Mouse (Mus musculus) c-Kit-positive CD71-negative TER-119-negative erythroid progenitor cells, embryonic 14.5 days (primary cell): ENCODE results near the gene Ubl4b.

Source experiments
- DNase-seq: peaks from one replicate; pipeline ENCODE4 v3.0.0-alpha.2; 2013; ENCODE audit warnings: low read depth

Ubl4b gene

DNA sequence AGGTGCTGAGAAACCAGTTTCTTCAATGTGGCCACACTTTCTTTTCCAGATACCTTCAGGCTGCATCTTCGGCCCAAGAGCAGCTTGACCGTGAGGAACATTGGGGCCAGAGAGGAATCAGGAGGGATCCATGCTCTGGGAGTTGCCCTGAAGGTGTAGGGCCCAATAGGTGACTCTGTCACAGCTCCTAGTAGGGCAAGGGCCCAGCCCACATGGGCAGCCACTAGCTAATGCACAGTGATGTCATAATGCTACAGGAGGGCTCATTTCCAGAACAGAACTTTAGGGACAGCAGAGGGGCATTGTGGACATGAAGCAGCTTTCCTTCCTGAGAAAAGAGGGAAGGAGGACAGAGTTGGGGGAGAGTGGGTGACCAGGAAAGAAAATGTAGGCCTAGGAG is at the start of gene Ubl4b:
Ubl4b (minus strand) TSS at position 232 of the 400 bp plus-strand sequence.
- no peak for DNase-seq

DNA sequence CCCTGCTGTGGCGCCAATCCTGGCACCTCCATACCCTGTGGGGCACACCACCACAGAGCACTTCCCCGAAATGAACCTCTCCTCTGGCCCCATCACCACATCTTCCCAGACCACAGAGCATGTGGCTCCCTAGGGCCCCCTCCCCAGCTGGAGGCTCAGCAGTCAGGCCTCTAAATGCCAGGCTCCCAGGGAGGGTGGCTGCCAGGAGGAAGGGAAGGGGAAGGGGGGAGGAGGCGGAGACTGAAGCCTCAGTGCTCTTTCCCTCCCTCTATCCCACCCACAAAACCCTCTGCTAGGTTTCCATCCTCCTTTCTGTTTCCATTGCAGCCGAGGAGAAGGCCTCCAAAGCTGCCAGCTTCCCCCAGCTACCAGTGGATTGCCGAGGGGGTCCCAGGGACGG is 45.3 kb upstream of the Ubl4b start:
- DNase-seq = no peak

DNA sequence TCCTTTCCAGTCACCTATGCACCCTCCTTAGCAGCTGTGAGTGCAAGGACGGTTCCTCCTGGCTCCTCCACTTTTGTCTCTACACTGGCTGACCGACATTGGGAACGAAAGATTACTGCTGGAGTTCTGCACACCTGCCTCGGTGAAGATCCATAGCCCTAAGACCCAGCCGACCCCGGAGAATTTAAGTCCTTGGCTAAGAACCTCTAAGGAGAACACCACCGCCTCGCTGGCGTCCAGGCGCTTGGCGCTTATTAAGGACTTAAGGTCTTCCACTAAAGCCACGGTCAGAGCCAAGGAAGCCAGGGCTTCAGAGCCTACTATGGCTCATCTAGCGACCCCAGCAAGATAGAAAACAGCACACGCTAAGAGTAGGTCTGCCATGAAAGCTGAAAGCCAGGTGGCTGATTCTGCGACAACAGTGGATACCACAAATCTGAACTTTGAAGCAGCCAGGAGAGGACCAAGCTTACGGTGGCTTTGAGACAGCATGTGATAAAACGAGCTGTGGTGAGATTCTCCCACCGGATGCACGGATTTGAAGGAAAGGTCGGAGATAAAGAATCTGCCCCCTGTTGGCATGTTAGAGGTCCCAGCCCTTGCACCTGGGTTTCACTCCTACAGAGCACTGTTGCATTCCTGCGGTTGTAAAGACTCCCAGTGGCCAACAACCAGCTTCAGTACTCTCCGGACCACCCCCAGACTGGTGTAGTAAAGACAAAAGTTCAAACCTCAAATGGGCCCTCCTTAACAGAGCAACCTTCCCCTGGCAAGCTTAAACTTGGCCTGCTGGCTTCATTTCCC is 42.9 kb upstream of the Ubl4b start:
- no peak for DNase-seq

DNA sequence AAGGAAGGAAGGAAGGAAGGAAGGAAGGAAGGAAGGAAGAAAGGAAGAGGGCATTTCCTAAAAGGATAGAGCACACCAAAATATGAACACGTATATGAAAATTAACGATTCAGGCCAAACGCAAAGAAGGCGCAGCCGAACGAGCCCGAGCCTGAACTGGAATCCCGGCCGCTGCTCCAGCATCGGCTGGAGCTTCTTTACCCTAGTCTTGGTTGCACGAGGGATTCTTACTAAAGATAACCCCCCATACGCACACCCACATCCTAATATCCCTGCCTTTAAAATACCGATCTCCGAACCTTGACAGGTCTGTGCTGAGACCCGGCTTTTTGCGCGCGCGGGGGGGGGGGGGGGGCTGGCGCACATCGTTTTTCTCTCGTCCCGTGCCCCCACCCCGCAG is 42.3 kb upstream of the Ubl4b start:
- no peak for DNase-seq

DNA sequence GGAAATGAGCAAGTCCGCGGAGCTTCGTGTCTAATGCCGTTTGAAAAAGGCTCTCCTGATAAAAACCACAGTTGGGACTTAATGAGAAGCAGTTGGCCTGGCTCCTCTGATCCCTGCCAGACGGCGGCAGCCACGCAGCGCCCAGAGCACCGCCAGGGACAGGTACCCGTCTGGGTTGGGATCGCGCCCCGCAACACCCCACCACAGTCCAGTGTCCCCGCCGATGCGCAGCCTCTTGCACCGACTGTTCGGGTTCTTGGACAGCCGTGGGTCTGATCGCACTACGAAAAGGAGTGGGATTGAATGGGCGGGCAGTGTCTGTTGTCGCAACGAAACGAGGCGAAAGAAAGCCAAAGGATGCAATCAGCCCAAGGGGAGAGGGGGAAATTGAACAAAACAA is 41.7 kb upstream of the Ubl4b start:
- no peak for DNase-seq

DNA sequence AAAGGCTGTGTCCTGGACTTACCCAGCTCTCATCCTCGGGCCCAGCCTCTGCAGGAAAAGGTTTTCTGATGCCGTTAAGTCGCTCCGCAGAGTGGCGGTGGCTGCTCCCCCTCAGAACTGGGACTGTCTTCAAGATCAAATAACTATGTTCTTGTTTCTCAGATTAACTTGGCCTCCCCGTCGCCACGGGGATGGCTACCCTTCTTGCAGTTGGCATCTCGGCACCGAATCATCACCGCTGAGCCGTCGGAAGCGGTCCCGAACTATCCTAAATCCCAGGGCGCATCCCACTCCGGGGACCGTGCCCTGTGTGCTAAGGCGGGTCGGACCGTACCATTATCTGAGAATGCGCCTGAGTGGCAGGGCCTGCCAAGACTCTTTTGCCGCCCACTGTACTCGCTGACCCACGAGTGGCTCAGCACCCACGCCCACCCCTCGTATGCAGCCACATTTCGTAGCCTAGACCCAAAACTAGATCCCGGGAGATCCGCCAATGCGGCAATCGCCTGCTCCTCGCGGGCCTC is 41.1 kb upstream of the Ubl4b start:
- DNase-seq = no peak

DNA sequence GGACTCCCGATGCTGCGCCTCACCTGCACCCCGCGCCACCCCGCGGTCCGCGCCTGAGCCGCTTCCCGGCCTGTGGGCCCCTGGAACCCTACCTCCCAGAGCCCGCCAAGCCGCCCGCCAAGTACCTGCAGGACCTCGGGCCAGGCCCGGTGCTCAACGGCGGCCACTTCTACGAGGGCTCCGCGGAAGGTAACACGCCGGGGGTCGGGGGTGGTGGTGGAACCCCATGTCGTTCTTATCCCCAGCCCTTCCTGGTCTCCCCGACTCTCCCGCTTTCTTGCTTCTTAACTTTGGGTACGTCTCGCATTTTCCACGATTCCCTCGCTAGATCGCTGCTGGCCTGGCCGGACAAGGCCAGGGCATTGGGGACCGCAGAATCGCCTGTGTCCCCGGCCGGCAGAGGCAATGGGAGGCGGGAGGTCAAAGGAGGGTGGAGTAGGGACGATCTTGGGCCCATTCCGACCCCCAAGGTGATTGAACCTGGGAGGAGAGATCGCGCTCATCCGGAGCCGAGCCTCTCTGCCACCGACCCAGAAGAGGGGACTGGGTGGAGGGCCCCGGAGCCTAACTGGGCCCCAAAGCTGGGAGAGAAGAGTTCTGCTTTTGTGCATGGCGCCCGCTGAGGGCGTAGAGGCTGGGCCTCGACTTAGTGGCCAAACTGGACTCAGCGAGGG is 40.5 kb upstream of the Ubl4b start:
- no peak for DNase-seq

DNA sequence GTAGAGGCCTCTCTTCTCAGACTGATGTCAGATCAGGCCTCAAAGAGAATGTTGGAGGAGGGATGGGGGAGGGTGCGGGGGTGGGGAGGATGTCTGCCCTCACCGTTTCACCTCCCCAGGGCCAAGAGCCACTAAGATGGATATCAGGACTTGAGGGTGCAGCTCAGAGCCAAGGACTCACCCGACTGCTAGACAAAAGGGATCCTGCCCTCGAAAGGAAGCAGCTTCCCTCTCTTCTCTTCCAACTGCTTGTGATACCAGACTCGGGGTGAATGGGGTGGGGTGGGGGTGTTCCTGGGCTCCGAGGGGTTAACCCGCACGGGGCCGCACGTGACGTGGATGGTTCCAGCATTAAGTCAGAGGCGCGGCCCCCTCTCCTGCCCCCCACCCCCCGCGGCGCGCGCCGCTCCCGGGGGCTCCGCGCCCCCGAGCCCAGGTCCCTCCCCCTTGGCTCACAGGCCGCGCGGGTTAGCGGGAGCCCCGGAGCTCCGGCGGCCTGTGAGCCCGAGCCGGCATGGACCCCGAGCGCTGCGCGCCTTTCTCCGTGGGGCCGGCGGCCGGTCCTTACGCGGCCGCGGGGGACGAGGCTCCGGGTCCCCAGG is 39.9 kb upstream of the Ubl4b start, which contains the start of gene Alx3:
Alx3 (plus strand) TSS at position 370 of the 602 bp plus-strand sequence.
- DNase-seq = no peak

DNA sequence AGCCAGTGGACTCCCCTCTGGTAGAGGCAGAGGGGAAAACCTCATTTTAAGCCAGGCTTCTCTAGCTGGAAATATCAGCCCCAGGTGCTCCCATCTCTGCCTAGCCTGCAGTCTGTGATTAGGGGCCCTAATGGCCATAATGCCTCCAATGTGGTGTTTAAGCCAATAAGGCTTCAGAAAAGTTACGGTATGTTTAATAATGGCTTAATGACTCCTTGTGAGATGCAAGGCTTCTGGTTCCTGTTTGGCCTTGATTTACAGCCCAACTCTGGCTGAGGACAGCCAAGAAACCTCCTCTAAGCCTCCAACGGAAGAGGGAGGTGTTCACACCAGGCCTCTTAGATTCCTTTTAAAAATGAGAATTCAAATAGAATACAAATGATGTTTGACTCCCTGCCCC is 38.8 kb upstream of the Ubl4b start:
- DNase-seq = no peak

DNA sequence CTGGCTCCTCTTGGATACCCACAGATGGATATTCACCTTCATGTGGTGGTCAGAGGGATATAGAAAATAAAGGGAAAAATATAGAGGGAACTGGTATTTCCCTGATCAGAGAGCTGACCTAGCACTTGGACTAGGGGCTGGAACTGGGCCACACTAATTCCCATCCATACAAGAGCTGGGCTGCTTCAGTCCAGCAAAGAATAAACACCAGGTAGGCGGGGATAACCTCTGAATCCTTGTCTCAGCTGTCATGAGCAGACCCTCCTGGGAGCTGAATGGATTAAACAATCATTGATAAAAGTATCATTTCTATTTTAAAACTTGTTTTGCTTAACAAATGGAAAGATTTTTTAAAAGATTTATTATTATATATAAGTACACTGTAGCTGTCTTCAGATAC is 36.7 kb upstream of the Ubl4b start:
- no peak for DNase-seq

DNA sequence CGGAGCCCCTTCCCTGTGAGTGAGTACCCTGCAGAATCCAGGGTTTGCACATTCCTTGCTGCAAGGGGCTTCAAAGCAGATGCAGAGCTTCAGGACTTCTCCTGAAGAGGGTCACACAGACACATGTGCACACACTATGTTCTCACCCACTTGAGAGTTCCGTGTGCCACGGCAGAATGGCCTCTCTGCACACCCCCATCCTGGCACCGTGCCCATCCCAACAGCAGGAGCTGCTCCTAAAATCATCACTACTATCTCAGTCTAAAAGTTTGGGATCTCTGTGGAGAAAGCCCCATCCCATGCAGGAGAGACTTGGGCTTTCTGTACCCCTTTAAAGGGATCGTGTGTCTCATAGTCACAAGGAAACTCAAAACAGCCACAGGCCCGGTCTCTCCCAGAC is 31.6 kb upstream of the Ubl4b start:
- DNase-seq = no peak

DNA sequence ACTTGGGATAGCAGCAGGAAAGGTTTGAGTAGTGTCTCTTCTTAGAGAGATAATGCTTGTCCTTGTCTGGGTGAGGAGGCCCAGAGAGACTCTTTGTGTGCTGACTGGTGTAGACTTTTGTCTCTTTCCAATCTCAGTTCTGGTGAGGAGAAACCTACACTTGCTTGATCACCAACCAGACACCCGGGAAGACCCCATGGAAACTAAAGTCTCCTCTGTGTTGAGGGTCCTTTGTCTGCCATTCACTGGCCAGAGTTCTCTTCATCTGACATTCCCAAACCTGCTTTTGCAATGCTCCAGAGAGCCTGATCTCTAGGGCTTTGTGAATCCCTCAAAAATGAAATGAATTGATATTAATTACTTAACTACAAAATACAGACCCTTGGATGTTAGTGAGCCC is 29.0 kb upstream of the Ubl4b start:
- DNase-seq = no peak

DNA sequence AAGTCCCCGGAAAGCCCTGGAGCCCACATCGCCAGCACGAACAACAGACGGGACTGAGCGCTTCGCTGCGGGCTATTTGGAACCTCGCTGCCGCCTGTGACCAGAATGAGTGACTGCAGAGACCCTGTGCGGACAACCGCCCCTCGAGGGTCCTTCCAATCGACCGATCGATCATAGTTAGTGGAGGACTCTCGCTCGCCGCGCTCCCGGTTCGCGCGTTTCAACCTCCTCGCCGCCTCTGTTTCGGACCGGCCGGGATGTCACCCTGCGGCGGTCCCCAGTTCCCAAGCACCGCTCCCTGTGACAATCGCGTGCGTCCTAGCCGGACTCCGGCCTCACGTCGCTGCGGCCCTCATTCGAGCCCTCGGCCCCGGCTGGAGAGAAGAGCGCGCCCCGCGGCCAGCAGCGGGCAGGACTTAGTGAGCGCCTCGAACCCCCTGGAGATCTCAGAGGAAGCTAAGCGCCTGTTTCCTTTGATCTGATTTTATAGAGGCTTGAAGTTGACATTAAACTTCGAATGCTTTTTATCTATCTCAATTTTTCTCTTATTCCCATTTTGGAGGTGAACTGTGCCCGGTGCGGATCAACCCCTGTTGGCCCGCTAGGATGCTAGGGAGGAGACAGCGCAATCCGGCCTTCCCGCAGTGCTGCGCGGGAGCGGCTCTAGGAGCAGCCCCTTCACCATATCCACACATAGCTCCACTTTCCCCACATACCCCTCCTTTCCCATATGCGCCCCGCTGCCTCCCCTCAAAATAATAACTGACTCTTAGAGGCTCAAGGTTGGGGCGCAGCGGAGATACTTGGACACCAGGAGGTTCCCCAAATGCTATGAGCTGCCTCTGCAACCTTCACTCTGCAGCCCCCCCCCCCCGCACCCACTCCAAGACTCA is 28.2 kb upstream of the Ubl4b start:
- DNase-seq = no peak

DNA sequence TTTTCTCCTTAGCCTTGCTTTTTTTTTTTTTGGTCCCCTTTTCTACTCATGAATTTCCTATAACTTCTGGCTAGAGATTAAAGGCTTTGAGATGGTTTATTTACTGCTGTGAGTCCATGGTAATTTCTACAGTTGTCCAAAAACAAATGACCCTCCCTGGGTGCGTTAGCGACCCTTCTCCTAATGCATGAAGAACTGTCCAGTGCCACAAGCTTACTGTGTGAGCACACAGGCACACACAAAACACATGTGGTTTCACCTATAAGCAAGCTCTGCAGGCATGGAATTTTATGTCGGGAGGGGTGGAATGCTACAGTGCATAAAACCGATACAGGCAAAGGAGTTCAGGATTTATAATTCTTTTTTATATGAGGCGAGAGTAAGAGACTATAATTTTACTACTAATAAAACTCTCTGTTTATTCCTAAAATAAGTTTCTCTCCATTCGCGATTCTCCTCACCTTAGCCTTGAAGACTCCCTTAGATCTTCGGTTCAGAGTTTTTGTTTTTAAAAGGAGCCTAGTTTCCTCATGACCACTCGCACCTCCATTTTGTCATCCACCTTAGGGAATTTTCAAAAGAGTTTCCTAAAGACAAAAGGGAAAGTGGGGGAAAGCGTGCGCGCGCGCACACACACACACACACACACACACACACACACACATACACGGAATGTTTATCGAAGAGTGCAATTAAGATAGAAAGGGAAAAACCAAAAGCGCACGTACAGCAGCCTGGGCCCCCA is 27.4 kb upstream of the Ubl4b start:
- no peak for DNase-seq

DNA sequence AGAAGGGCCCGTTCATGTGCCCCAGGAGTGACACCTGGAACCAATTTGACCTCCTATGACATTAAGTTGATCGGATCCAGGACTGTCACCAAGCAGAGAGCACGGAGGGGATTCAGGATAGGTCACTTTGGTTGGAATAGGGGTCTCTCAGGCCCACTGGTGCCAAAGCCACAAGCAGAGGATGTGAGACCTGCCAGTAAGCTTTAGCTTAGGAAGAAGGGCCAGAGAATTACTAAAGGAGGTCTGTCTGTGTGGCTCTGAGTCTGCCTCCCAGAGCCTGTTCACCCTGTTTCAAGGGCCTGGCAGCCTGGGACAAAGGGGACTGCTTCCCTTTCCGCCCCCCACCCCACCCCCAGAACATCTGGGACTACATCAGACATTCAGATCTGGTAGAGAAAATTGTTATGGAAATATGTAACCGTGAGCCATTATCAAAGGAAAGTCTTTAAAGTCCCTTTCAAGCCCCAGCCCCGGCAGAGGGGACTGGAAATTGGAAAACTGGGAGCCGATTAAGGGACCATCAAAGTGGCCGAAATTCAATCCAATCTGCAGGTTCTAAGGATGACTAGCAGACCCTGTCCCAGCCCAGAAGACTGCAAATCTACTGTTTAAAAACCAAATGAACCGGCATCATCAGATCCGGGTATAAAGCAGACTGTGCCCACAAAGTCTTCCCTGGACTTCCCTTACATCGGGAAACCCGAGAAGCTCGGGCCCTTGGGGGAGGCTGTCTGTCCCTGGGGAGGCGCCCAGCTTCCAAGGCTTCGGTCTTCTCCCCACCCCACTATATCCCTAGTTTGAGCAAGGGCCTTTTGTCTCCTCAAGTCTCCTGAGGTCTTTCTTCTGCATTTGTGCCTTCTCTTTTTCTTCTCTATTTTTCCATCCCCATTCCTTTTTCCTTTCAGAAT is 26.5 kb upstream of the Ubl4b start:
- DNase-seq = no peak

DNA sequence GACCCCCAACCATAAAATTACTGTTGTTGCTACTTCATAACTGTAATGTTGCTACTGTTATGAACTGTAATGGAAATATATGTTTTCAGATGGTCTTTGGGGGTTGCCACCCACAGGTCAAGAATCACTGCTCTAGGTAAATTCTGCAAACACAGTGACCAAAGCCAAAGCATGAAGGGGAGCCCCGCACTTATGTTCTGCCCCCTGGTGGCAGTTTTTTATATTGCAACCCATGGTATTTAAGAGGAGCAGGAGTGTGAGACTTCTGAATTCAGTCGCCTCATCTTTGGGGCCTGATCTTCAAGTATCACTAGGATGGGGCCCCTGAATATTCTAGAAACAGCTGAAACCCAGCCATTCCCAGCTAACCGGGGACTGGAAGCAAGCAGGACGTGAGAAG is 24.6 kb upstream of the Ubl4b start:
- peak; percentile 67 for DNase-seq

DNA sequence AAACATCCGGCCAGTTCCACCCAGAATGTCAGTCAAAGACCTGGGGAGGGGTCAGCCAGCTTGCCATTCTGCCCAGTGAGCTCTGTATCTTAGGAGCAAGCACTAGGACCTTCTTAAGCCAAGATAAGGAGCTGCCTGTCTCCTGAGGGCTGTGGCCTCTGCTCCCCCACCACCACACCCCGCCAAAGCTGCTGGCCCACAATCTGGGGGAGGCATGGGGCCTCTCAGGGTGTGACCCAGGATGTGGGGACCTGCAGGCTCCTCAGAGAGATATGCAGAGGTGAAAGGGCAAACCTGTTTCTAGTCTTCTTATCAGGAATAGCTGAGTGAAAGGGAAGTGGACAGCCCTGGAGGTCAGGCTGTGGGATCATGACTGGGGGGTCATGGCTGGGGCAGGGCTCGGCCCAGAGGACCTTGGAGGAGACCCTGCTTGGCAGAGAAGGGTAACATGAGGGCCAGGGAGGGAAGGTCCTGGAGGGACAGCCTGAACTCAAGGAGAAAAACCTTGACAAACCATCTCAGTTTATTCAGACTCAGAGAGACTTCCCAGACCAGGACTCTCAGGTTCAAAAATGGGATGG is 23.0 kb upstream of the Ubl4b start:
- DNase-seq = no peak

DNA sequence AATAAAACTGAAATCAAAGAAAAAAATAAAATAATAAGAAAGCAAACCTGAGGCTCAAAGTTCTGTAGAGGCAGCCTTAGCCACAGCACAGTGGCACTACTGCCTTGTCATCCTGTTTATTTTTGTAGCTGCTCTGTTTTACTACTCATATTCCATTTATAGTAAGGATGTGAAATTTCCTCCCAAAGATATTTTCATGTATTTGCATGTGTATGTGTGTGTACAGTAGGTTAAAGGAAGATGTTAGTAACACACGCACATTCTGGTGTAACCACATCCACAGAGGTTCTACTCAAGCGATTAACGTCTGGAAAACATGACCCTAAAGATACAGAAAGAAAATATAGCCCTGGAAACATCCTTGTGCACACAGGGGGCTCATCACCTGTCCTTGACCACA is 21.9 kb upstream of the Ubl4b start:
- DNase-seq = no peak

DNA sequence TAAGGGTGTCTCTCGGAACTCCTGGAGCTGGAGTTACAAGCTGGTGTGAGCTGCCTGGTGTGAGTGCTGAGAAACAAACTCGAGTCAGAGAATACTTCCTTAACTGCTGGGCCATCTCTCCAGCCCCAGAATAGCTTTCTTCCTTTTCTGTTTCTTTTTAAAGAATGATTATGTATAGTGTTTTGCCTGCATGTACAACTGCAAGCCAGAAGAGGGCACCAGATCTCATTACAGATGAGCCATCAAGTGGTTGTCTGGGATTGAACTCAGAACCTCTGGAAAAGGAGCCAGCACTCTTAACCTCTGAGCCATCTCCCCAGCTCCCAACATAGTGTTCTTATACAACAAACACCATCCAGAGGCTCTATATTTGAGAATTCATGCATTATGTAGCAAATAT is 16.3 kb upstream of the Ubl4b start:
- DNase-seq = no peak

DNA sequence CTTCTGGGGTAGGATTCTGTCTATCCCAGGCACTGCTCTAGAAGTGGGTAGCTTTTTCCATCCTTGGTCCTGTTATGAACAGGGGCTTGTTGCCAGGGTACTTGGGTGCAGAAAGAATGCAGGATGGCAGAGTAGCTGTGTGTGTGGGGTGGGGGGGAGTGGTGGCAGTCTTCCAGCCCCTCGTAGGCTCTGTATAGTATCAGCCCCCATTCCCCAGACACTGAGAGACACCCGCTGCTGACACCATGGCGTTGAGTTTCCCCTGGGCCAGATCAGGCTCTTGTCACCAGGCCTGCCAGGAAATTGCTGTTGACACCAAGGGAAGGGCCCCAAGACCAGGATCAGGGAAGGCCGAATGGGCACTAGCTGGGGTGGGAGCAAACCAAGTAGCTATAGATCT is 13.8 kb upstream of the Ubl4b start:
- DNase-seq = no peak
